Mouse (Mus musculus) bone marrow macrophage, adult 2 months (primary cell): ENCODE measurements at regions not wholly inside any gene's neighbourhood (a gene's known extent, or its start where the extent isn't known, plus 50 kb on each side); places are given as distances from the start of the nearest gene placed in this dataset.

Source experiments
- H3K27ac ChIP-seq: 2 replicates; pipeline ENCODE4 v1.5.1; 2012; ENCODE audit warnings: low read depth, low read length; ENCODE audit not compliant: insufficient read depth
- H3K4me1 ChIP-seq: 2 replicates; pipeline ENCODE4 v1.6.1; 2012; ENCODE audit warnings: low read length; ENCODE audit not compliant: control insufficient read depth, insufficient read depth
- H3K4me3 ChIP-seq: 2 replicates; pipeline ENCODE4 v1.5.1; 2012; ENCODE audit warnings: mild to moderate bottlenecking, low read length, moderate library complexity; ENCODE audit not compliant: insufficient read depth
- CTCF ChIP-seq: IDR thresholded peaks from 2 replicates; pipeline ENCODE4 v1.5.1; 2012; ENCODE audit warnings: low read depth, mild to moderate bottlenecking, low read length, moderate library complexity
- POLR2A ChIP-seq: IDR thresholded peaks from 2 replicates; pipeline ENCODE4 v1.6.1; 2012; ENCODE audit warnings: mild to moderate bottlenecking, low read depth, low read length, borderline replicate concordance

GRCm38 (mm10) chr3:144137483-144137882 is 67.5 kb downstream of the Lmo4 start:
- TF ChIP-seq CTCF: no peak
- TF ChIP-seq POLR2A: no peak
- Histone ChIP-seq H3K4me1 (peaks cover 19% of the 10 kb centered on the region), H3K4me3 (no peak overlapping the region), H3K27ac (no peak overlapping the region)

GRCm38 (mm10) chr3:144136432-144136831 is 68.6 kb downstream of the Lmo4 start:
- no peak for TF ChIP-seq CTCF
- no peak for TF ChIP-seq POLR2A
- Histone ChIP-seq H3K4me1 (peaks cover 19% of the 10 kb centered on the region), H3K4me3 (no peak overlapping the region), H3K27ac (no peak overlapping the region)

- Histone ChIP-seq H3K4me1 (peaks cover 19% of the 10 kb centered on the region), H3K27ac (no peak overlapping the region), H3K4me3 (no peak overlapping the region)
- TF ChIP-seq CTCF (no peak), POLR2A (no peak)
Measured at GRCm38 (mm10) chr3:144135646-144136045, 69.4 kb downstream of the Lmo4 start.

GRCm38 (mm10) chr3:144128042-144128441 is 77.0 kb downstream of the Lmo4 start:
- H3K4me3 ChIP-seq: no peak overlapping the region
- TF ChIP-seq POLR2A (no peak), CTCF (no peak)
- no peak overlapping the region for H3K27ac ChIP-seq
- H3K4me1 ChIP-seq: peaks cover 4% of the 10 kb centered on the region; the same call in 1 of the 2 replicates

GRCm38 (mm10) chr3:144124353-144124752 is 80.7 kb downstream of the Lmo4 start:
- no peak overlapping the region for H3K27ac ChIP-seq
- TF ChIP-seq POLR2A (no peak), CTCF (no peak)
- H3K4me1 ChIP-seq: peaks cover 4% of the 10 kb centered on the region; the same call in 1 of the 2 replicates
- H3K4me3 ChIP-seq: no peak overlapping the region

- Histone ChIP-seq H3K27ac (no peak overlapping the region), H3K4me3 (peak overlapping the region; percentile 10; the same call in 1 of the 2 replicates), H3K4me1 (peaks cover 4% of the 10 kb centered on the region; the same call in 1 of the 2 replicates)
- TF ChIP-seq POLR2A (no peak), CTCF (no peak)
Measured at GRCm38 (mm10) chr3:144123361-144124072, 81.5 kb downstream of the Lmo4 start.

DNA sequence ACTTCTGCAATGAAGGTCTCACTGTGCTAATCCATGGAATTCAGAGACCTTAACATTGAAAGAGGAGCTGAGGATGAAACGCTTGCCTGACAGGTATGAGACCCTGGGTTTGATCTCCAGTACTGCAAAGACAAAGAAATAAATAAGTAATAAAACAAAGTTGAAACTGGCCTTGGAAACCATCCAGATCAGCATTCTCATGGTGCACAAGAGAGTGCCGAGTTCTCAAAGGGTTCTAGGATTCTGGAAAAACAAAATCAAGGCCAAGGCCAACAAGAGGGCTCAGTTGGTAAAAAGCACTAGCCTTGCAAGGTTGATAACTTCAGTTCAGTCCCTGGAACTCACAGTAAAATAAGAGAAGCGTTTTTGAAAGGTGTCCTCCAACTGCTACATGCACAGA is 85.9 kb downstream of the Lmo4 start:
- TF ChIP-seq CTCF (no peak), POLR2A (no peak)
- Histone ChIP-seq H3K4me1 (no peaks in the 10 kb centered on the region), H3K27ac (no peak overlapping the region), H3K4me3 (no peak overlapping the region)

DNA sequence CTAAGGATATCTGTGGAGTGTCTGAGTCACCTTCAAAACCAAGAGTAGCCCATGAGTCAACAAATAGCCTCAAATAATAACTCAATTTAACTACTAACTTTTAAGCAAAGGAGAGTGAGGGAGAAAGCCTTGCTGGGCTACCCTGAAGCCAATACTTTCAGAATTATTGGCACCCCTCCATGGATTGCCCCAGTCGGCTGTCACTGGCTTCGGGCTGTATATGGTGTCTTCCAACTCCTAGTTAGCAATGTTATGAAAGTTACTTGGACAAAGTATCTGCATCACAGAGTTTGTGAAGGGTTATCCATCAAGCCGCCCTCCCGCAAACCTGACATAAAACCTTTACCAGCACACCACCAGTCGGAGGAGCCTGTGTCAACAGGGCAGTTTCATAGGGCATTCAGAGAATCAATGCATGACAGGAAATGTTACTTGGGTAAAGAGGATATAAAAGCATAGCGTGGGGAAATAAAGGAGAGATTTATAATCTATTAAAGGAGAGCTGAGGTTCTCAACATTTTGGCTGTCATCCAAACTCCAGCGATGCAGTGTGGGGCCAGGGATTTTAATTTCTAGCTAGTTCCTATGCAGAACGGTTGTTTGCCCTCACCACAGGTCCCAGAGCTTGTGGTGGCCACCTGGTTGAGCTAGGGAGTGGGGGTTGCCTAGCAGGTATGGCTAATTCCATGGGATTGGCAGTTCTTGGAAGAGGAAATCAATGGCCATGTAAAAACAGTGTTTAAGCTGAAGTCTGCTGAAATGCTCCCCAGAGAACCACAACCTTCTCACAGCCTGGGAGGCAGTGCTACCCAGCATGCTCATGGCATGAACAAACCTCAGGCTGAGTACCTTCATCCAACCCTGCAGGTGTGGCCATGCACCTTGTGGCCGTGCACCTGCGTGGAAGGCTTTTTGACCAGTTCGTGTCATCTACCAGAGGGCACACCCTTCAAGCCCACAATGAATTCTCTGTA is 91.1 kb downstream of the Lmo4 start:
- no peak for TF ChIP-seq POLR2A
- TF ChIP-seq CTCF: no peak
- no peak overlapping the region for H3K27ac ChIP-seq
- no peak overlapping the region for H3K4me3 ChIP-seq
- H3K4me1 ChIP-seq: peaks cover 6% of the 10 kb centered on the region

DNA sequence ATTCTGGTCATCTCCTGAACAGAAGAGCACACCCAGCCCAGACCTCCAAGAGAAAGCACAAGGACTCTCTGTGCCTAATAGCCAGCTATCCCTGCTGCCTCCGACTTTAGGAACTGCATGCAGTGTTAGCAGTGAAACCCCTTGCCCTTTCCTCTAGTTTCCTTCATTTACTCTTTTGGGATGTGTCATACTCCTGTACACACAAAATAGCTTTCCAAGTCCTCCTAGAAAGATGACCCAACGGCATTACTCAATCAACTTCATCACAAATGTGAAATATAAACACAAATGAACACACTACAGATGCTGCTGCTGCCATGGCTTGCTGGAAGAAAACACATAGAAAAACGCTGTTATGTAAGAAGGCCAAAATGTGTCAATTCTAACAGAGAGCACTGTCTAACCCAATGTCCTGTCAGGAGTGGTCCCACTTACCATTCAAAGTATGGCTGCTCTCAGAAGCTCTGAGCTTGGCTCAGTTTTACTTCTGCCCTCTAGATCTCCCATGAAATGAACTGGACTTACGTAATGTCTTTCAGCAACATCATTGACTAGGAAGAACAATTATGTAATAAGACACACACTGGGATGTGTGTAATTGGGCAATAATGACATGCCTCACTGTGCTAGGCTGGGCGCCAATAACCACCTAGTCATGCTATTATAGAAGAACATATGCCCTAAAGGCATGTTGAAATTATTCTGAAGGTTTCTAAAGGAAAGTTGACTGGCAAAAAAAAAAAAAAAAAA is 94.5 kb downstream of the Lmo4 start:
- Histone ChIP-seq H3K4me3 (no peak overlapping the region), H3K27ac (no peak overlapping the region), H3K4me1 (peaks cover 6% of the 10 kb centered on the region)
- TF ChIP-seq POLR2A (no peak), CTCF (no peak)

GRCm38 (mm10) chr3:144109769-144110168 is 95.3 kb downstream of the Lmo4 start:
- H3K27ac ChIP-seq: no peak overlapping the region
- peaks cover 6% of the 10 kb centered on the region for H3K4me1 ChIP-seq
- no peak overlapping the region for H3K4me3 ChIP-seq
- TF ChIP-seq CTCF: no peak
- TF ChIP-seq POLR2A: no peak
